Mouse (Mus musculus): ENCODE results near the gene Cux2. TPM values are rescaled to one million over a fixed set of nuclear protein-coding genes. Genes with fewer than 3 reads are reported as not detected.
A peak's percentile ranks its signal among the peaks of the same experiment; 100 is the strongest.

The Cux2 gene
- polyA plus RNA-seq, 1 experiment from 2014 or later: 3.6 TPM

- Histone ChIP-seq H3K4me3 (no peak overlapping the region), H3K4me2 (no peak overlapping the region), H3K27me3 (no peaks in the 10 kb centered on the region), H3K4me1 (no peaks in the 10 kb centered on the region), H3K36me3 (no peaks in the 10 kb centered on the region), H3K9me3 (no peaks in the 10 kb centered on the region), H3K9ac (no peak overlapping the region), H3K27ac (no peak overlapping the region)
- no peak for ATAC-seq (ENCODE audit: borderline replicate concordance, extremely low read depth, low FRiP score, low TSS enrichment)
- 82% methylated on average over 12 of the region's 12 CpGs for WGBS
Observed at GRCm38 (mm10) chr5:121876901-121877300, 173.0 kb downstream of the Cux2 start.

- no peak overlapping the region for H3K27ac ChIP-seq
- no peaks in the 10 kb centered on the region for H3K9me3 ChIP-seq
- H3K9ac ChIP-seq: no peak overlapping the region
- no peak overlapping the region for H3K4me2 ChIP-seq
- no peak for ATAC-seq (ENCODE audit: borderline replicate concordance, extremely low read depth, low FRiP score, low TSS enrichment)
- no peaks in the 10 kb centered on the region for H3K27me3 ChIP-seq
- 78% methylated on average over 12 of the region's 12 CpGs for WGBS
- no peaks in the 10 kb centered on the region for H3K36me3 ChIP-seq
- H3K4me1 ChIP-seq: no peaks in the 10 kb centered on the region
- H3K4me3 ChIP-seq: no peak overlapping the region
Observed at GRCm38 (mm10) chr5:121875041-121875440, 174.9 kb downstream of the Cux2 start.

DNA sequence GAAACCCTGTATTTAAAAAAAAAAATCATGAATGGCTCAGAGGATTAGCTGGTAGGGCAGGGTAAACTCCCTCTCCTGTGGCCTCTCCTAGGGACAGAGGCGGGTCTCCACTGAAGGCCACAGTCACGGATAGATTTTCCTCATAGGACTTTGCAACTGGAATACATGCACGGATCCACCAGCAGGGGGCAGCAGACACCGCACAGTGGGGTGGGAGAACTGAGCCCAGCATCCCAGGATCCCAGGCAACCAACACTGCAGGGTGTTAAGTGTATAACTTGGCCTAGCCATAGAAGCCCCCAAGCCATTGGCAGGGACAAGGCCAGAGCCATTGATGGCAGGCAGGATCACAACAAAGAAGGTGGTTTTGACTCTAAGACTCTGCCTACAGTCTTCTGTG, 177.7 kb downstream of the Cux2 start:
- WGBS: 13% methylated on average over 4 of the region's 4 CpGs
- Histone ChIP-seq H3K36me3 (no peaks in the 10 kb centered on the region), H3K27ac (no peak overlapping the region), H3K9ac (no peak overlapping the region), H3K27me3 (no peaks in the 10 kb centered on the region), H3K4me3 (no peak overlapping the region), H3K4me2 (no peak overlapping the region), H3K9me3 (no peaks in the 10 kb centered on the region), H3K4me1 (no peaks in the 10 kb centered on the region)
- ATAC-seq (ENCODE audit: borderline replicate concordance, extremely low read depth, low FRiP score, low TSS enrichment): 0 out of 2 replicates have a peak, but pooled peaks have one; percentile 35

GRCm38 (mm10) chr5:121871515-121872030, 178.3 kb downstream of the Cux2 start:
- no peak overlapping the region for H3K4me2 ChIP-seq
- H3K9ac ChIP-seq: no peak overlapping the region
- no peaks in the 10 kb centered on the region for H3K4me1 ChIP-seq
- no peaks in the 10 kb centered on the region for H3K27me3 ChIP-seq
- no peaks in the 10 kb centered on the region for H3K36me3 ChIP-seq
- ATAC-seq (ENCODE audit: borderline replicate concordance, extremely low read depth, low FRiP score, low TSS enrichment): no peak; the same call in 1 of the 2 replicates
- H3K4me3 ChIP-seq: no peak overlapping the region
- peak overlapping the region; percentile 15; the same call in 1 of the 2 replicates for H3K27ac ChIP-seq
- 79% methylated on average over 13 of the region's 13 CpGs for WGBS
- no peaks in the 10 kb centered on the region for H3K9me3 ChIP-seq

- ATAC-seq (ENCODE audit: borderline replicate concordance, extremely low read depth, low FRiP score, low TSS enrichment): no peak
- WGBS: 51% methylated on average over 6 of the region's 6 CpGs
- no peaks in the 10 kb centered on the region for H3K4me1 ChIP-seq
- no peak overlapping the region for H3K9ac ChIP-seq
- no peaks in the 10 kb centered on the region for H3K36me3 ChIP-seq
- no peaks in the 10 kb centered on the region for H3K9me3 ChIP-seq
- no peaks in the 10 kb centered on the region for H3K27me3 ChIP-seq
- no peak overlapping the region for H3K4me3 ChIP-seq
- H3K27ac ChIP-seq: peak overlapping the region; percentile 15; the same call in 1 of the 2 replicates
- no peak overlapping the region for H3K4me2 ChIP-seq
Observed at GRCm38 (mm10) chr5:121870832-121871231, 179.1 kb downstream of the Cux2 start.

DNA sequence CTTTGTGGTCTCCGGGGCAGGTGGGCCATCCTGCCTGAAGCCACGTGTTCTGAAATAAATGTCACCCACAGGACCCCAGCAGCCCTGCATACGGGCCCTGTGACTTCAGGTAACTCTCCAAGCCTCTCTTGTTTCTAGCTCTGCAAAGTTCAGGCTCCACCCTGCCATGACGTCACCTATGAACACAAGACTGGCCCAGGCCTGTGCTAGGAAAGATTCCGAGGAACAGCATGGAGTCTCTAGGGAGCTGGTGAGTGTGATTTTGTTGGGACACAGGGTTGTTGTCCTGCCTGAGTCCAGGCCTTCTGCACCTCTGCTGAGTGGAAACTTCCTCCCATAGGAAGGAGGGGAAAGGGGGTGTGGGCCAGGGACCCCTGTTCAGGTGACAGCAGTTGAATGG, 181.9 kb downstream of the Cux2 start:
- no peak for ATAC-seq (ENCODE audit: borderline replicate concordance, extremely low read depth, low FRiP score, low TSS enrichment)

DNA sequence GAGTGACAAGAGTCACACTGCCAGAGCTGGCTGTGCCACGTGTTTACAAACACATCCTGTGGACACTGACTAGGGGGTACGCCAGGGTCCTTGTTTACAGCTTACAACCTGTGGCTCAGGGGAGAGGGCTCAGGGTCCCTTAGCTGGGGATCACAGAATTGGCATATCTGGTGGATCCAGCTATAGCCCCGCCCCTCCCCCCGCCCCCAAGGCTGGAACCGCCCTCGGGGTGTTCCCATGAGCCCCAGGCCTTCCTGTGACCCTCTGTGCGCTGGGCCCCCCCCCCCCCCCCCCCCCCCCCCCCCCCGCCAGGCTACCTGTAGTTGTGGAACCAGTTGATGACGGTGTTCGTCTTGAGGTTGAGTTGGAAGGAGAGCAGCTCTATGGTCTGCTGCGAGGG, 185.6 kb downstream of the Cux2 start:
- Histone ChIP-seq H3K9me3 (no peaks in the 10 kb centered on the region), H3K27me3 (no peaks in the 10 kb centered on the region), H3K27ac (no peak overlapping the region), H3K9ac (no peak overlapping the region), H3K4me2 (peak overlapping the region; percentile 46), H3K36me3 (no peaks in the 10 kb centered on the region), H3K4me1 (no peaks in the 10 kb centered on the region), H3K4me3 (0 out of 2 replicates have a peak overlapping the region, but pooled peaks have one; percentile 12)
- ATAC-seq (ENCODE audit: borderline replicate concordance, extremely low read depth, low FRiP score, low TSS enrichment): peak; percentile 16; the same call in 1 of the 2 replicates
- WGBS: 9% methylated on average over 5 of the region's 11 CpGs

More for the DNA sequence above, 181.9 kb downstream of the Cux2 start:
- Histone ChIP-seq H3K4me3 (no peak overlapping the region), H3K27me3 (no peaks in the 10 kb centered on the region), H3K27ac (no peak overlapping the region), H3K9ac (no peak overlapping the region), H3K36me3 (no peaks in the 10 kb centered on the region), H3K4me2 (no peak overlapping the region), H3K9me3 (no peaks in the 10 kb centered on the region), H3K4me1 (no peaks in the 10 kb centered on the region)
- 60% methylated on average over 5 of the region's 5 CpGs for WGBS

- 37% methylated on average over 5 of the region's 5 CpGs for WGBS
- Histone ChIP-seq H3K9ac (no peak overlapping the region), H3K36me3 (no peaks in the 10 kb centered on the region), H3K27ac (no peak overlapping the region), H3K9me3 (no peaks in the 10 kb centered on the region), H3K27me3 (no peaks in the 10 kb centered on the region), H3K4me3 (no peak overlapping the region), H3K4me1 (no peaks in the 10 kb centered on the region), H3K4me2 (no peak overlapping the region)
- ATAC-seq (ENCODE audit: borderline replicate concordance, extremely low read depth, low FRiP score, low TSS enrichment): no peak
Observed at GRCm38 (mm10) chr5:121861964-121862363, 187.9 kb downstream of the Cux2 start.

DNA sequence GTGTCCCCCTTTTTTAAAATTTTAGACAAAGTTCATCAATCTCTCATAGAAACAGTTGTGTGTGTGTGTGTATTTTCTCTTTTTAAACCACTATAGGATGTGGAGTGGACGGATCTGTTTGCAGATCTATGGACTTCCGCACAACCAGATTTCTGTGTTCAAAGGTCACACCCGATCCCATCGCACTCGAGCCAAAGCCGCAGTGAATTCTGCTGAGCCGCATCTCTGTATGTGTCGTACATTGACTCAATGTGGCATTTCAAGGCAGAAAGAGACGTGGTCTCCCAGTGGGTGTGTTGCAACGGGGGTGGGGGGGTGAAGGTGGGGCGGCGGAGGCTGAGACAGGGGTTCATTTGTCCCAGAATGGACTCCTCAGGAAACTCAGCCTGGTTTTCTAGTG, 191.5 kb downstream of the Cux2 start:
- Histone ChIP-seq H3K4me1 (0 out of 2 replicates have a peak, but pooled peaks cover 8% of the 10 kb centered on the region), H3K36me3 (peaks cover 3% of the 10 kb centered on the region), H3K4me3 (no peak overlapping the region), H3K4me2 (no peak overlapping the region), H3K9ac (no peak overlapping the region), H3K27me3 (no peaks in the 10 kb centered on the region), H3K27ac (no peak overlapping the region), H3K9me3 (no peaks in the 10 kb centered on the region)
- 86% methylated on average over 12 of the region's 12 CpGs for WGBS
- ATAC-seq (ENCODE audit: borderline replicate concordance, extremely low read depth, low FRiP score, low TSS enrichment): no peak

- Histone ChIP-seq H3K9ac (no peak overlapping the region), H3K27ac (no peak overlapping the region), H3K36me3 (peaks cover 20% of the 10 kb centered on the region), H3K4me3 (no peak overlapping the region), H3K4me1 (0 out of 2 replicates have a peak, but pooled peaks cover 10% of the 10 kb centered on the region), H3K4me2 (no peak overlapping the region), H3K27me3 (no peaks in the 10 kb centered on the region), H3K9me3 (no peaks in the 10 kb centered on the region)
- no peak for ATAC-seq (ENCODE audit: borderline replicate concordance, extremely low read depth, low FRiP score, low TSS enrichment)
- 80% methylated on average over 11 of the region's 11 CpGs for WGBS
Observed at GRCm38 (mm10) chr5:121856740-121857139, 193.2 kb downstream of the Cux2 start.

DNA sequence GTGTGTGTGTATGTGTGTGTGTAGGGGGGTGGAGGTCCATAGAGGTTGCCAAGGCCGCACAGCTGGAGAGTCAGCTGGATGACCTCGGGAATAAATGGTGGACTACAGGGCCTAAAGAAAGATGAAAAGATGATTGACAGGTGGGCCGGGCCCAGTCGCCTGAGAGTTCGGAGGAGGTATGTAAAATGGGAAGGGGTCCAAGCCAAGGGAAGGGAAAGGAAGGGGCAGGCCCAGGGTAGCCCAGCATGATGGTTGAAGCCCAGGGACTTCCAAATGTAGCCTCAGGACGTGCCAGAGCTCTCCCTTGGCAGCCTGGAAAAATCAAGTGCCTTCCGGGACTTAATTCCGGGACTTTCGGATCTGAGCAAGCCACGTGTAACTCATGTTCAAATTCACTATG, 195.1 kb downstream of the Cux2 start:
- H3K4me2 ChIP-seq: no peak overlapping the region
- WGBS: 75% methylated on average over 10 of the region's 10 CpGs
- ATAC-seq (ENCODE audit: borderline replicate concordance, extremely low read depth, low FRiP score, low TSS enrichment): no peak
- H3K27me3 ChIP-seq: no peaks in the 10 kb centered on the region
- peaks cover 23% of the 10 kb centered on the region for H3K4me1 ChIP-seq
- peaks cover 22% of the 10 kb centered on the region for H3K36me3 ChIP-seq
- H3K4me3 ChIP-seq: no peak overlapping the region
- H3K9me3 ChIP-seq: no peaks in the 10 kb centered on the region
- no peak overlapping the region for H3K27ac ChIP-seq
- H3K9ac ChIP-seq: no peak overlapping the region

DNA sequence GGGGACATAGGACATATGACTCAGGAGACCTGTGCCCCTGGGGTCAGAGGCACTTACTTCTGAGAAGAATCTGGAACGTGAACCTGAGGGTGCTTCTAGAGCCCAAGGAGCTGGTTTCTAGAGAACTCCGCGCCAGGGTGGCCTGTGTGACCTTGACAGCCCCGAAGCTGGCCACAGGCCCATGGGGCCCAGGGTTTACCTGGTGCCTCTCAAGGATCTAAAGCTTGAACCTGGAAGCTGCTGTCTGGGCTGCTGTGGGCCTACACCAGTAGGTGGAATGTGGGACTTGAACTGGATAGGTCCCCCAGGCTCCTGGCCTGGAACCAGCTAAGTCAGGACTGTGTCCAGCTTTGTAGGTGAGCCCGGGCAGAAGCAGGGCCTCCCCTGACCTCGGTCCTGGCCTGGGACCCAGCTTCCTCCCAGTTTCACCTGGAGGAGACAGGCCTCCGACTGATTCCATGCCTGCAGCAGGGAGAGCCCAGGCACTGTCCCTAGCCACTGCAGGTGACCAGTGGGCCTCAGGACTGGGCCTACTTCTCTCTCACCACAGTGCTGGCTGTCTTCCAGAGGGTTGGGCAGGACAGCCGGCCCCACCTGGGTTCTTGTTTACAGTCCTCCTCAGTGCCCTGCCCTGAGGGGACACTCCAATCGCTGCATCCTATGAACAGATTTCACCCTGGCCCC, 196.4 kb downstream of the Cux2 start:
- Histone ChIP-seq H3K9ac (no peak overlapping the region), H3K4me3 (no peak overlapping the region), H3K27me3 (no peaks in the 10 kb centered on the region), H3K27ac (peak overlapping the region; percentile 33; the same call in 1 of the 2 replicates), H3K4me1 (peaks cover 27% of the 10 kb centered on the region), H3K36me3 (peaks cover 22% of the 10 kb centered on the region), H3K4me2 (no peak overlapping the region), H3K9me3 (no peaks in the 10 kb centered on the region)
- 0 out of 2 replicates have a peak, but pooled peaks have one; percentile 33 for ATAC-seq (ENCODE audit: borderline replicate concordance, extremely low read depth, low FRiP score, low TSS enrichment)
- WGBS: 77% methylated on average over 9 of the region's 9 CpGs

Measured in lung, embryonic 15.5 days (tissue).